Mouse (Mus musculus): Measurements from ENCODE around the gene Vmn1r25.
"Not testable (repeated sequence)": the region's sequence is repeated elsewhere in the genome, so short reads cannot be mapped to it uniquely, and the experiment has no call there.

The Vmn1r25 gene

DNA sequence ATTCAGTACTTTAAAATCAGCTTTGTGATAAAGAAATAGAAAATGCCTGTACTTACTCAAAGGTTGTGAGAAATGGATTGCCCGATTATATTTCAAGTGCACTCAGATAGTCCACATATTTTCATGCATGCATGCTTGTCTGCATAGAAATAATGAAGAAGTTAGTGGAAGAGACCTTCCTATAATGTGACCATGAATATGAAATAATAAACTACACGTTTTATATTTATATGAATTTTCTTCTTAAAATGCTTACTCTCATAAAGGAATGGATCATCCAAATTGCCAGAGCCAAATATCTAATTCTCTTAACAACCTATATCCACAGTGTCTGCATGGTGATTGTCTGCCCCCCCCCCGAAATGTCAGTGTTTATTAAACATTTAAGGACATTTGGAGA is at the start of gene Vmn1r25:
Vmn1r25 (minus strand) TSS at position 101 of the 400 bp plus-strand sequence.
- DNase-seq, result no peak

DNA sequence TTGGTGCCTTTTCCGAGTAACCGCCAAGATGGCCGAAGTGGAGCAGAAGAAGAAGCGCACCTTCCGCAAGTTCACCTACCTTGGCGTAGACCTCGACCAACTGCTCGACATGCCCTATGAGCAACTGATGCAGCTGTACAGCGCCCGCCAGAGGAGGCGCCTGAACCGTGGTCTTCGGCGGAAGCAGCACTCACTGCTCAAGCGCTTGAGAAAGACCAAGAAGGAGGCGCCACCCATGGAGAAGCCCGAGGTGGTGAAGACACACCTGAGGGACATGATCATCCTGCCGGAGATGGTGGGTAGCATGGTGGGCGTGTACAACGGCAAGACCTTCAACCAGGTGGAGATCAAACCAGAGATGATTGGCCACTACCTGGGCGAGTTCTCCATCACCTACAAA is 36.9 kb upstream of the Vmn1r25 start:
- not testable (repeated sequence) for DNase-seq

DNA sequence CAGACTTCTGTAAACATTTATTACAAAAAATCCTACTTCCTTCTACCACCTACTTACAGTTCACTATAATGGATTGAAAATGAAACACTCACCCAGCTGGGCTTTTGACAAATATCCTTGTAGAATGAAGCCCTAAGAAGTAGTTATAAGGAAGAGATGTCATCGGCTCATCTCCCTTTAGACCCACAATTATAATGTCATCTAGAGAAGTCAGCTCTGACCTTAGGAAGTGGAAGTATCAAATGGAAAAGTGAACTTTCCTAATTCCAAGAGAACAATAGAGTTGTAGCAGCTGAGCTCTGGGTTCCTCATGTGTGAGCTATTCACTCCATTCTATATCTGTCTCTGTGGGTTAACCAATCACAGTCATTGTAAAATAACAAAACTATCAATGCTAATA is 34.4 kb upstream of the Vmn1r25 start, which contains the start of gene Vmn1r26:
Vmn1r26 (minus strand) TSS at position 101 of the 400 bp plus-strand sequence.
- DNase-seq, result no peak

DNA sequence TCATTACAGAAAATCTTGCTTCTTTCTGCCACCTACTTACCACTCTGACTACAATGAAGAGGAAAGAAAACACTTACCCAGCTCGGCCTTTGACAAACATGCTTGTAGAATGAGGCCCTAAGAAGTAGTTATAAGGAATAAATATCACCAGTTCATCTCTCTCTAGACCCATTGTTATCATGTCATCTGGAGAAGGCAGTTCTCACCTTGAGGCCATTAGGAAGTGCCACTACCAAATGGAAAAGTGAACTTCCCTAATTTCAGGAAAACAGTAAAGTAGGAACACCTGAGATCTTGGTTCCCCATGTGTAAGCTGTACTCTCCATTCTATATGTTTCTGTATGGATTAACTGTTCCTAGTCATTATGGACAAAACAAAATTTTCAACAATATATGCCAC is 19.2 kb downstream of the Vmn1r25 start, which contains the start of gene Vmn1r24:
Vmn1r24 (minus strand) TSS at position 101 of the 400 bp plus-strand sequence.
- not testable (repeated sequence) for DNase-seq

All from kidney, adult 18-20 months (tissue).